Mouse (Mus musculus) liver, postnatal 0 days (tissue): Measurements from ENCODE around the gene Itga10. TPM values are rescaled to one million over a fixed set of nuclear protein-coding genes. Genes with fewer than 3 reads are reported as not detected.
"Not testable (repeated sequence)": the region's sequence is repeated elsewhere in the genome, so short reads cannot be mapped to it uniquely, and the experiment has no call there.

ENCODE experiments used
- ATAC-seq: fragments of 200-750 bp; cut with Nextera tagmentation; 2 replicates; pipeline ENCODE4 v1.8.0; 2017; ENCODE audit warnings: mild to moderate bottlenecking, moderate library complexity
- DNase-seq: peaks from one replicate; pipeline ENCODE4 v3.0.0-alpha.2; 2016
- H3K27ac ChIP-seq: fragments of 300-500 bp; sonication (generic); 2 replicates; pipeline ENCODE4 v1.5.1; 2014; ENCODE audit warnings: antibody characterized with exemption, moderate library complexity, mild to moderate bottlenecking, low read depth
- H3K27me3 ChIP-seq: fragments of 300-500 bp; sonication (generic); 2 replicates; pipeline ENCODE4 v1.6.1; 2014; ENCODE audit warnings: low read length, control low read depth, mixed read lengths; ENCODE audit not compliant: insufficient read depth
- H3K36me3 ChIP-seq: fragments of 300-500 bp; sonication (generic); replicated peaks from 2 replicates; pipeline ENCODE4 v1.6.1; 2014; ENCODE audit warnings: mild to moderate bottlenecking, control low read depth, low read length, moderate library complexity, mixed read lengths; ENCODE audit not compliant: insufficient read depth
- H3K4me1 ChIP-seq: fragments of 300-500 bp; sonication (generic); 2 replicates; pipeline ENCODE4 v1.6.1; 2014; ENCODE audit warnings: antibody characterized with exemption, mild to moderate bottlenecking, control low read depth; ENCODE audit not compliant: insufficient read depth
- H3K4me2 ChIP-seq: fragments of 300-500 bp; sonication (generic); 2 replicates; pipeline ENCODE4 v1.6.1; 2014; ENCODE audit warnings: low read depth, mild to moderate bottlenecking, low read length, moderate library complexity, mixed read lengths
- H3K4me3 ChIP-seq: fragments of 300-500 bp; sonication (generic); 2 replicates; pipeline ENCODE4 v1.5.1; 2014; ENCODE audit warnings: low read depth, low read length
- H3K9ac ChIP-seq: fragments of 300-500 bp; sonication (generic); replicated peaks from 2 replicates; pipeline ENCODE4 v1.6.1; 2014; ENCODE audit warnings: mild to moderate bottlenecking, moderate library complexity
- H3K9me3 ChIP-seq: fragments of 300-500 bp; sonication (generic); 2 replicates; pipeline ENCODE4 v1.6.1; 2016; ENCODE audit warnings: mild to moderate bottlenecking, control low read depth, low read length, mixed read lengths
- CTCF ChIP-seq: sonication (generic); IDR thresholded peaks from 2 replicates; pipeline ENCODE4 v1.5.1; 2016; ENCODE audit warnings: antibody characterized with exemption, low read depth
- EP300 ChIP-seq: IDR thresholded peaks from 2 replicates; pipeline ENCODE4 v1.6.1; 2016; ENCODE audit warnings: antibody characterized with exemption, low read depth, mild to moderate bottlenecking
- WGBS: fragments of 180-500 bp; shearing (Covaris S2); extraction: QIAGEN DNeasy Blood & Tissue Kit; methylation state at CpG from one replicate; pipeline ENCODE4 v1.1.7; 2014; ENCODE audit not compliant: insufficient replicate concordance; 5-methylcytosine and 5-hydroxymethylcytosine counted together
- polyA plus RNA-seq: library from polyadenylated mRNA; unstranded; fragments of >200 nt; fragmentation: Nextera tagmentation; extraction: Ambion mirVana; gene quantifications from 2 replicates; pipeline ENCODE4 v1.2.1, GENCODE M21; 2015

Gene Itga10
- polyA plus RNA-seq, 1 experiment from 2014 or later = 0.05 TPM

DNA sequence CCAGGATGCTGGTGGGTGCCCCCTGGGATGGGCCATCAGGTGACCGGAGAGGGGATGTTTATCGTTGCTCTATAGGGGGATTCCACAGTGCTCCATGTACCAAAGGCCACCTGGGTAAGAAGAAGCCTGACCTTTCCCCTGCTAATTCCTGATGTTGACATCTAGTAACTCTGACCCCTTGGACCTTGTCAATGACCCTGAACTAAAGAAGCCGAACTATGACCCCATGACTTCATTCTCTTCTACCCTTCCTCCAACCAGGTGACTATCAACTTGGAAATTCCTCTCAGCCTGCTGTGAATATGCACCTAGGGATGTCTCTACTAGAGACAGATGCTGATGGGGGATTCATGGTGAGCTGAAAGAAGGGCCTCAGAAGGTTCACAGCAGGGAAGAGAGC lies 2.0 kb downstream of the Itga10 start:
- Histone ChIP-seq H3K27ac (no peak overlapping the region), H3K4me2 (no peak overlapping the region), H3K4me3 (no peak overlapping the region), H3K27me3 (no peaks in the 10 kb centered on the region), H3K9me3 (no peaks in the 10 kb centered on the region), H3K9ac (no peak overlapping the region), H3K36me3 (peaks cover 15% of the 10 kb centered on the region), H3K4me1 (peaks cover 3% of the 10 kb centered on the region; the same call in 1 of the 2 replicates)
- DNase-seq = no peak
- TF ChIP-seq EP300 = no peak
- no peak for TF ChIP-seq CTCF
- 74% methylated on average over 3 of the region's 3 CpGs for WGBS
- peak; percentile 85 for ATAC-seq

DNA sequence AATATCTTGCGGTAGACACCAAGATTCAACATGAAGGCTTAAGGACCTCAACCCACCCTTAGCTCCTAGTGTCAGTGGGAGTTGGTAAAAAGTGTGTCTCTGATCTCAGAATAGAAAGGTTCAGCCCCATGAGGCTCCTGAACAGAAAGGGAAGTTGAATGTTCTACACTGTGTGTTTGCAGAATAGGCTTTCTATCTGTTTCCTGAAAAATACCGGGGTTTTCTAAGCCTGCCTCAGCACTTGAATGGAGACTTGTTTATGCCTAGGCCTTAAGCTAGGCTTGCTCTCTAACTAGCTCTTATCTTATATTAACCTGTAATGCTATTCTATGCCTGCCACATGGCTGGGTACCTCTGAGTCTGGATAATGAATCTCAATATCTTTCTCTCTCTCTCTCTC lies 15.5 kb downstream of the Itga10 start:
- Histone ChIP-seq H3K9ac (no peak overlapping the region), H3K27ac (no peak overlapping the region), H3K4me3 (no peak overlapping the region), H3K27me3 (no peaks in the 10 kb centered on the region), H3K4me1 (peaks cover 7% of the 10 kb centered on the region), H3K4me2 (no peak overlapping the region), H3K36me3 (no peaks in the 10 kb centered on the region), H3K9me3 (no peaks in the 10 kb centered on the region)
- WGBS = 55% methylated on average over 2 of the region's 2 CpGs
- TF ChIP-seq CTCF (no peak), EP300 (no peak)
- no peak for ATAC-seq
- no peak for DNase-seq

DNA sequence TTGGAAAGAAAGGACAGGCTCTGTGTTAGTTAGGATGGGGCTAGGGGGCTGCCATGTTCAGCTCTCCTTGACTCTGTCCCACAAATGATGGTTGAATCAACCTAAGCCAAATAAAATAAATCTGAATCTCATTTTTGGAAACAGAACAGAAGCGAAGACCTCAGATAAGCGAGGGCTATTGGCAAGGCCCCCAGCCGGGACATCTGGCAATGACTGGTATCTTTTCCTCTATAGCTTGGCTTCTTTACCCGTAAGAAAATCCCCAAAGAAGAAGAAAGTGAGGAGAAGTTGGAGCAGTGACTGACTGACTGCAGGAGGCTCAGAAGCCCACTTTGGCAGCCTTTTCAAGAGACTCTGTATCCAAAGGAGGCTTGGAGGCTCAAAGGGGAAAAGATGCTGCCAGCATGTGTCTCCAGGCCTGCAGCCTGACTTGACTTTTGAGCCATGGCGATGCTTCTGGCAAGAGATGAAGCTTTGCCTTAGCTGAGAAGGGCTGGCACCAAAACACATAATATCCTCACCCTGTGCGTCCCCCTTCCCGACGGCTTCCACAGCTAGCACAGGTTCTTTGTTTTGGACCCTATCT lies 17.4 kb downstream of the Itga10 start:
- Histone ChIP-seq H3K4me1 (peaks cover 7% of the 10 kb centered on the region), H3K4me3 (no peak overlapping the region), H3K9me3 (no peaks in the 10 kb centered on the region), H3K9ac (no peak overlapping the region), H3K36me3 (no peaks in the 10 kb centered on the region), H3K4me2 (no peak overlapping the region), H3K27me3 (no peaks in the 10 kb centered on the region), H3K27ac (no peak overlapping the region)
- 68% methylated on average over 8 of the region's 8 CpGs for WGBS
- TF ChIP-seq EP300 (no peak), CTCF (no peak)
- DNase-seq (no peak), ATAC-seq (no peak)

DNA sequence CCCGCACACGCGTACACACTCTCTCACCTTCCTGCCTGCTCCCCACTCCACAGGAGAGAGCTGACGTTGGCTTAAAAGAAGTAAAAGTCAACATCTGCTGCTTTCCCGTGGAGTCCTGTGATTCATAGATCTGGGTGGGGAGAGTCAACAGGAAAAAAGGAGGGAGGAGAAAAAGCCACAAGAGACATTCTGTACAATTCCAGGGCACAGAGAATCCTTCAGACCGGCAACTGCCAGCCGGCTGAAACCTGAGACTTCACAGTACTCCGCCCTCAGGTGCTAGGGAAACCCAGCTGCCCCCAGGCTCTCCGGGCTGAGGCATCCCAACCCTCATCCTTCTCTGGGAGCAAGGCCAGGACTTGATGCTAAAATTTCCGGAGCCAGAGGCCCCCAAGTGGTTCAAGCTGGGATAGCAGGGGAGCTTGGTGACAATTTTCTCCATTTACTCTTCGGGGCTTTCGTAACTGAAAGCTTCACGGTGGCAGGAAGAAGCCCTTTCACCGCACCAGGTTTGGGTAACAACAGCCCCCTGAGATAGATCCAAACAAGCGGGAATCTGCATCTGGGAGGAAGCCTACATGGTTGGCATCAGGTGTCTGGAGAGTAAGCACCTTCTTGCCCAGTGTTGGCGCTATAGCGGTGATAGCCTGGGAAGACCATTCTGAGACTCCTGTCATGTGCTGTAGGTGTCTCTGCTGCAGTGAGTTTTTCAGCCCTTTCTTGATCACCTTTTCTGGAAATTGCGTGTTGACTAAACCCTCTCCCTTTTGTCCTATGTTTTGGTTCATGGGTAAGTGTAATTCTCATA lies 18.3 kb downstream of the Itga10 start:
- no peak overlapping the region for H3K4me3 ChIP-seq
- no peaks in the 10 kb centered on the region for H3K9me3 ChIP-seq
- H3K4me2 ChIP-seq = peak overlapping the region; percentile 51
- no peaks in the 10 kb centered on the region for H3K27me3 ChIP-seq
- no peak overlapping the region; the same call in 1 of the 2 replicates for H3K9ac ChIP-seq
- TF ChIP-seq EP300 = no peak
- peak; percentile 73 for TF ChIP-seq CTCF
- WGBS = 6% methylated on average over 15 of the region's 18 CpGs
- H3K36me3 ChIP-seq = no peaks in the 10 kb centered on the region
- DNase-seq = peak; percentile 83
- peak; percentile 78 for ATAC-seq
- no peak overlapping the region for H3K27ac ChIP-seq
- peaks cover 7% of the 10 kb centered on the region for H3K4me1 ChIP-seq

DNA sequence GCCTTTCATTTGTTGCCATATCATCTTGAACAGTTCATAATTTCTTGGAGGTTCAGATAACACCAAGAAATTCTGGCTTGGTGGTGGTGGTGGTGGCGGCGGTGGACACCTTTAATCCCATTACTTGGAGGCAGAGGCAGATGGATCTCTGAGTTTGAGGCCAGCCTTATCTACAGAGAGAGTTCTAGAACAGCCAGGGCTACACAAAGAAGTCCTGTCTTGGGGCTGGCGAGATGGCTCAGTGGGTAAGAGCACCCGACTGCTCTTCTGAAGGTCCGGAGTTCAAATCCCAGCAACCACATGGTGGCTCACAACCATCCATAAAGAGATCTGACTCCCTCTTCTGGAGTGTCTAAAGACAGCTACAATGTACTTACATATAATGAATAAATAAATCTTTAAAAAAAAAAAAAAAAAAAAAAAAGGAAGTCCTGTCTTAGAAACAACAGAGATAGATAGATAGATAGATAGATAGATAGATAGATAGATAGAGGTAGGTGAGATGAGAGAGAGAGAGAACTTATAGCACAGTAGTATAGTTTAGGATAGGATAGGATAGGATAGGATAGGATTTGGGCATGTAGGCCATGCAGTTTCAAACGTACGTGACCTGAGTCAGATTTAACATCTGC lies 20.5 kb downstream of the Itga10 start:
- not testable (repeated sequence) for H3K9ac ChIP-seq, DNase-seq, H3K4me3 ChIP-seq, H3K9me3 ChIP-seq, H3K4me2 ChIP-seq, ATAC-seq, H3K27ac ChIP-seq, H3K36me3 ChIP-seq
- 82% methylated on average over 7 of the region's 7 CpGs for WGBS
- H3K4me1 ChIP-seq = peaks cover 12% of the 10 kb centered on the region
- H3K27me3 ChIP-seq = peaks cover 11% of the 10 kb centered on the region; the same call in 1 of the 2 replicates

DNA sequence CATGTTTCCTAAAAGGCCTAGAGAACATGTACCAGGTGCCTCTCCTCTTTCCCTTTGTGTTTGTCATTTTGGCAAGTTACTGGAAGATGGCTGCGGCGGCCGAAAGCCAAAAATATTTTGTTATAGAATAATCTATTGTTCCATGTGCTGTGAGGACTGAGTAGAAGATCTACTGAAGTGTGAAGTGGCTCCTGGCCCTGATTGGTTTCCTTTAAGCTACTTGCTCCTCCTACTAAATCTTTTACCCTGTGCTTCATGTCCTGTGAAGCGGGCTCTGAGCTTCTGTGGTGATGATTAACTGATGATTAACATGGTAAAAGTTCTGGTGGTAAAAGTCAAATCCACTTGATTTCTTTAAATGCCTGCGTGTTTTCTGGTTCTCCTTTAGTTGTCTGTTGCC lies 21.5 kb downstream of the Itga10 start:
- no peak for ATAC-seq
- 85% methylated on average over 5 of the region's 5 CpGs for WGBS
- Histone ChIP-seq H3K4me1 (peaks cover 12% of the 10 kb centered on the region), H3K4me3 (no peak overlapping the region), H3K36me3 (no peaks in the 10 kb centered on the region), H3K27me3 (peaks cover 19% of the 10 kb centered on the region), H3K9me3 (no peaks in the 10 kb centered on the region), H3K9ac (no peak overlapping the region), H3K27ac (no peak overlapping the region), H3K4me2 (no peak overlapping the region)
- DNase-seq = no peak
- TF ChIP-seq EP300 (no peak), CTCF (no peak)
